18 mouse cellular contexts compared by ENCODE assay signal in genomic region chr3:101490515-101490914, GRCm38 (mm10).
"Had no signal": no experiment of that assay in that cellular context is flagged by ENCODE, and none has a peak within 500 bp of the region (broad histone marks: within the 10 kb centered on the region; RNA-seq: fewer than 3 reads in every experiment).

No protein-coding gene starts in this region.

- H3K4me1 ChIP-seq: neural tube, embryonic 12.5 days; stomach, embryonic 15.5 days had no signal

- H3K4me2 ChIP-seq: lung, embryonic 15.5 days; midbrain, embryonic 12.5 days; neural tube, embryonic 12.5 days; stomach, embryonic 15.5 days had no signal

- ATAC-seq: liver, postnatal 0 days; lung, postnatal 0 days; midbrain, embryonic 16.5 days had no signal

- H3K9ac ChIP-seq: liver, postnatal 0 days; lung, embryonic 15.5 days; midbrain, embryonic 12.5 days; neural tube, embryonic 12.5 days; stomach, embryonic 15.5 days had no signal

- H3K4me3 ChIP-seq: lung, embryonic 15.5 days; megakaryocyte, embryonic 14.5 days; midbrain, embryonic 12.5 days; neural tube, embryonic 12.5 days; stomach, embryonic 15.5 days had no signal

- H3K27ac ChIP-seq: lung, embryonic 15.5 days; macrophage; midbrain, embryonic 12.5 days; neural tube, embryonic 12.5 days; stomach, embryonic 15.5 days; stomach, postnatal 0 days had no signal

- H3K9me3 ChIP-seq: lung, embryonic 15.5 days; midbrain, embryonic 12.5 days; neural tube, embryonic 12.5 days; stomach, embryonic 15.5 days had no signal

- H3K36me3 ChIP-seq: lung, embryonic 15.5 days; midbrain, embryonic 12.5 days; neural tube, embryonic 12.5 days; stomach, embryonic 15.5 days had no signal

- DNase-seq: liver, postnatal 0 days; lung, adult 2 months; lung, postnatal 14 days; lung, postnatal 36 days; midbrain, embryonic 14.5 days; right cerebral cortex, postnatal 14 days; thymus, adult 18-20 months; thymus, postnatal 14 days; thymus, postnatal 36 days had no signal

- H3K27me3 ChIP-seq: lung, embryonic 15.5 days; neural tube, embryonic 12.5 days; stomach, embryonic 15.5 days had no signal
